Mouse (Mus musculus) bone marrow macrophage, adult 2 months (primary cell): ENCODE results near the gene Acsm1. TPM values are rescaled to one million over a fixed set of nuclear protein-coding genes. Genes with fewer than 3 reads are reported as not detected.

Experiments used
- H3K27ac ChIP-seq: 2 replicates; pipeline ENCODE4 v1.5.1; 2012; ENCODE audit warnings: low read depth, low read length; ENCODE audit not compliant: insufficient read depth
- H3K4me1 ChIP-seq: 2 replicates; pipeline ENCODE4 v1.6.1; 2012; ENCODE audit warnings: low read length; ENCODE audit not compliant: control insufficient read depth, insufficient read depth
- H3K4me3 ChIP-seq: 2 replicates; pipeline ENCODE4 v1.5.1; 2012; ENCODE audit warnings: mild to moderate bottlenecking, low read length, moderate library complexity; ENCODE audit not compliant: insufficient read depth
- CTCF ChIP-seq: IDR thresholded peaks from 2 replicates; pipeline ENCODE4 v1.5.1; 2012; ENCODE audit warnings: low read depth, mild to moderate bottlenecking, low read length, moderate library complexity
- POLR2A ChIP-seq: IDR thresholded peaks from 2 replicates; pipeline ENCODE4 v1.6.1; 2012; ENCODE audit warnings: mild to moderate bottlenecking, low read depth, low read length, borderline replicate concordance
- polyA plus RNA-seq: library from polyadenylated mRNA; stranded (reverse); fragments of >200 nt; gene quantifications from 2 replicates; pipeline ENCODE4 v1.2.4, GENCODE M21; 2012; ENCODE audit not compliant: missing spikeins, insufficient read depth, insufficient read length

Acsm1 gene
- polyA plus RNA-seq, 1 experiment = not detected

DNA sequence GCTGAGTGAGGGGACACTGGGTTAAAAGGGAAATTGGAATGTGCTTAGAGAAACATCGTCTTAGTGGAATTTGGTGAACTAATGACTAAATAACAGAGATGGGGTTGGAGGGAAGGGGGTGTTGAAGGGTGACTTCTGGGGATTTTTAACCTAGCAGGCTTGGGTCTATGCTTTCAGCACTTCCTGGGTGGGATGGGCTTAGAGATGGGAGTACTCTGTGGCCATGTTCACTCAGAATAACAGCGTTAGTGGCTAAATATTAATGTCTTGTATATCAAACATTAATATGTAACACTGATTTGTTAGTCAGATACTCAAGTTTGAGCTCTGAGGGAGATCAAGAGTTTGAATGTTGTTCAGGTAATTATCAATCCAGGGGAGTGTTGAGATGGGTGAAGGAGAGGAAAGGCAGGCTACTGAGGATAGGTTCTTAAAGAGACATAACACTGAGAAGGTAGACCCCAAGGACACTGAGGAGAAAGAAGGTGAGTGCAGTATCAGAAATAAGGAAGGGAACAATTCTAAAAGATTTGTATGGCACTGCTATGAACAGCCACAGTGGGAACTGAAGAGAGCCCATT, 1.8 kb upstream of the Acsm1 start:
- TF ChIP-seq CTCF (no peak), POLR2A (no peak)
- Histone ChIP-seq H3K27ac (no peak overlapping the region), H3K4me3 (no peak overlapping the region), H3K4me1 (no peaks in the 10 kb centered on the region)

DNA sequence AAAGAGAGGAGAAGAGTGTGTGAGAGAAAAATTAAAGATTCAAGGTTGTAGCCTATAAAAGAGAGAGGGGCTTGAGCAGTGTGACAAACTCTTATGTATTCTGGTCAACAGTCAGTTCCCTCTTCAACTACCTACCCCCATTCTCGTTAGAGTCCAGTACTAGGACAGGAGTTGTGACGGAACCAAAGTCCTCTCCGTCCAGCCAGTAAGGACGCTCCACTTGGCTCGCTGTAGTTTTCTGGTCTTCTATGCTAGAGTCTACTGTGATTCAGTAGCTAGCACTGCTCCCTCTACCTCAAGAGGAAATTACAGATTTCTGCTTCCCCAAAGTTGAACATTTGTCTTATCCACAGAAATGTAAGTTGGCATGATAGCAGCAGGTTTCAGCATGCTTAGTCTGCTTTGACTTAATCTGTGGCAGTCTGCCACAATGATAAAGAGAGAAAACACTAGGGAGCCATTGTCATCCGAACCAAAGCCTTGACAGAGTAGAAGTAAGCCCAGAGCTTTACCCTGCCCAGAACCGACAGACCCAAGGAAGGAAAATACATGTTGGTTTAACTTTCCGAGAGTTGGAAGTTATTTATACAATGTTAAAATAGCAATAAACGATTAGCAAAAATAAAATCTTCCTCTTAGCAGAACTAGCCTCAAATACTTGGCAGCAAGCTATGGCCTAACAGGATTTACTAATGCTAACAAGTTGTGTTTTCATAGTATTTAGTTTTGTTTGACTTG, 731 bp upstream of the Acsm1 start:
- Histone ChIP-seq H3K4me3 (no peak overlapping the region), H3K4me1 (no peaks in the 10 kb centered on the region), H3K27ac (no peak overlapping the region)
- TF ChIP-seq POLR2A (no peak), CTCF (no peak)

DNA sequence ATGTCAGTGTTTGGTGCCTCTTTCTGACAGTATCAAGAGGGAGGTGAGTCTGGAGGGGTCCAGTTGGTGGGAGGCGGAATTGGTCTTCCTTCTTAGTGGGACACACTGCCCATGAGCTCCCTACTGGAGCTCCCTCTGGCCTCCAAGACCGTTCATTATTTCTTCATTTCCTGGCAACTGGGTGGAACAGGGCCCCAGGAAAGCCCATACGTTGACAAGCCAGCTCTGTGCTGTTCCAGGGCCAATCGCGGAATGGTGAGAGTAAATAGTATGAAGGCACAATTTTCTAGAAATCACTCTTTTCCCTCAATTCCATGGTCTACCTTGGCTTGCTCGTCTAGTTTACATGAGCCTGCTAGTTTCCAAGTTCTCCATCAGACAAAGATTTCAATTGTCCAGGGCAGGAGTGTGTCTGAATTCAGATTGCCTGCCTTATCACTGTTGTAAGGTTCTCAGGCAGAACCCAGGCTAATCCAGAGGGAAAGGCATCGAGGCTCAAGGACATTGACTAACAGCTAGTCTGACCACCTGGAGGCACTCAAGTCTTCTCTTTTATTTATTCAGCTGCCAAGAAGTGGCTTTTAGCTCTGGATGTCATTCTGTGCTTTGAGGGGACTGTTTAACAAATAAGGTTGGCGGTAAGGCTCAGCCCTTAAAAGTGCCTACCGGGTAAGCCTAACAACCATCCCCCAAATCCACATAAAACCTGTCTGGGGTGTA, 1.1 kb downstream of the Acsm1 start:
- Histone ChIP-seq H3K4me3 (no peak overlapping the region), H3K4me1 (no peaks in the 10 kb centered on the region), H3K27ac (no peak overlapping the region)
- TF ChIP-seq CTCF (no peak), POLR2A (no peak)

DNA sequence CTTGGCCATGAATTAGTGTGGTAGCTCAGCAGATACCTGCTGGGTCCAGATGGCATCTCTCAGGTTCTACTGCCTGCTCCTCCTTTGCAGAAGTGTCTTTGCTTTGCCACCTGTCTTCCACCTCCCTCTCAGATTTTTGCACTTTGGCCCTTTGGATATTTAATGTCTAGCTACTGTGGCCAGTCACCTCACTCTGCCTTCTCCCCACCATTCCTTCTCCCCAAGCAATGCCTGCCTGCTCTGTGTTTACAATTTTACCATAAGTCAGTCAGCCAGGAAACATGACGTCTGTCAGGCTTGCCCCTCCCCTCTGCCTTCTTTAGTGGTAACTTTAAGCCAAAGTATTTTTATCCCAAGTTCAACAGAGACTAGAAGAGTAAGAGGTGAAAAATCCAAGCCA, 9.7 kb downstream of the Acsm1 start:
- no peak overlapping the region for H3K27ac ChIP-seq
- no peak overlapping the region for H3K4me3 ChIP-seq
- TF ChIP-seq CTCF = no peak
- TF ChIP-seq POLR2A = no peak
- H3K4me1 ChIP-seq = no peaks in the 10 kb centered on the region

DNA sequence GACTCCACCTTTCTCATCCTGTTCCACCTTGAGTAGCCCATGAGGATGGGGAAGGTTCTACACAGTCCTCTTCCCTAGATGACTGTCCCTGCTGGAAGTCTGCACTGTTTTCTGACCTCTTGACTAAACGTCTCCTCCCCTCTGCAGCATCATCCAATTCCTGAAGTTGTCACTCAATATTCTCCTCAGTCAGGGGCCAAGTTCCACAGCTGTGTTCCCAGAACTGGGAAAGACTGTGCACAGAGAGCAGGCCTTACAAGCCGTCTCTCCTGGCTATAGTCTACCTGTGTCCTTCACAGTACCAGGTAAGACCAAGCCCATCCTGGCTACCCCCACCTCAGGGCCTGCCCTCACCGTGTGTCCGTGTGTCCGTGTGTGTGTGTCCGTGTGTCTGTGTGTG, 10.8 kb downstream of the Acsm1 start:
- no peaks in the 10 kb centered on the region for H3K4me1 ChIP-seq

DNA sequence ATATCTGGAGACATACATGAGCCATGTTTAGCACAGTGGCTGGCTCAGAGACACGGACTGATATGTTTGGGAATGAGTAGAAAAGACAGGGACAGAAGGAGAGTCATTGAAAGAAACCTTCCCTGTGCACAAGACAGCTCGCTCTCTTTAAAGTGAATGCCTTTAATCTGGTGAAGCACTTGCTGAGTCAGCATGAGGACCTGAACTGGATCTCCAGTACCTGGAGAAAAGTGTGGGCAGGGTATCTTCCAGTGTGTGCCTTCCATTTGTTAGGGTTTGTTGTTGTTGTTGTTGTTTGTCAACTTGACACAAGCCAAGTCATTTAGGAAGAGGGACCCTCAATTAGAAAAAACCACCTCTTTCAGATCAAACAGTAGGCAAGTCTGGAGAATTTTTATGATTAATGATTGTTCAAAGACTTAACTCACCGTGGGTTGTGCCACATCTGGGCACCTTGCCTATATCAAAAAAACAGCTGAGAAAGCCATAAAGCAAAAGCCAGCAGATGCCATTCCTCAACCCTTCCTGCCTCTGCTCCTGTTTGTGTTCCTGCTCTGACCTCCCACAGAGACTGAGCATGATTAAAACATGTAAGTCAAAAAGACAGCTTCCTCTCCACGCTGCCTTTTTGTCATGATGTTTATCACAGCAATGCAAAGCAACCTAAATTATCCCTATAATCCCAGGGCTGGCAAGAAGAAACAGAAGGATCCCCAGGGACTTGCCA, 11.5 kb downstream of the Acsm1 start:
- Histone ChIP-seq H3K27ac (no peak overlapping the region), H3K4me1 (no peaks in the 10 kb centered on the region), H3K4me3 (no peak overlapping the region)
- TF ChIP-seq POLR2A (no peak), CTCF (no peak)

More for the DNA sequence above, 10.8 kb downstream of the Acsm1 start:
- TF ChIP-seq CTCF (no peak), POLR2A (no peak)
- Histone ChIP-seq H3K27ac (no peak overlapping the region), H3K4me3 (no peak overlapping the region)

DNA sequence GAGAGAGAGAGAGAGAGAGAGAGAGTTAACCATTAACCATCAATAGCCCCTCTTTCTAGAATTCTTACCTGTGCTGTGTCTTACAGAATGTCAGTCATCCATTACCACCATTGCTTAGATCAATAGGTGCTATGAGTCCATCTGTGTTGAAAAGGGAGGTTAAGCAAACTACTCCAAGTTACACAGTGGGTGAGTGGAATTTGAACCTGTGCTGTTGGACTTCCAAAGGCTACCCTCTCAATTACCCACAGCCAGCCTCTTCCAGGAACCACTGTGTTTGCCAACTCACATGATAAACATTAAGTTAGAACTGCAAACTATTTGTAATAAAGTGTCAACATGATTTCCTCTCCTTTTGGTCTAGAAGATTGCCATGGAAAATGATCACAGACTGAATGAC, 13.3 kb downstream of the Acsm1 start:
- TF ChIP-seq CTCF (no peak), POLR2A (no peak)
- Histone ChIP-seq H3K4me3 (no peak overlapping the region), H3K27ac (no peak overlapping the region), H3K4me1 (no peaks in the 10 kb centered on the region)

DNA sequence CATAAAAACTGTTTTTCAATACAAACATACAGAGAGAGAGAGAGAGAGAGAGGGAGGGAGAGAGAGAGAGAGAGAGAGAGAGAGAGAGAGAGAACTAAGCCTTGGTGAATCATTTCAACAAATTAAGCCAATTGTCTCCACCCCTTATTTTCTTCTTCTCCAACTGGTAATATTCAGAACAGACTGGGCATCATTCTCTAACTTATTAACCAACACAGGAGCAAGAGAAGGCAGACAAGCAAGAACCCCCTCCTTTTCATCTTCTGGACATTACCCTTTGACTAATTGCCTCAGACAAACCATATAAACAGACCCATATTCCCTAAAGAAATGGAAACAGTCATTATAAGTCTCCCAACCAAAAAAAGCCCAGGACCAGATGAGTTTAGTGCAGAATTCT, 31.9 kb downstream of the Acsm1 start:
- no peak for TF ChIP-seq POLR2A
- TF ChIP-seq CTCF = no peak
- Histone ChIP-seq H3K4me1 (no peaks in the 10 kb centered on the region), H3K27ac (no peak overlapping the region), H3K4me3 (no peak overlapping the region)

DNA sequence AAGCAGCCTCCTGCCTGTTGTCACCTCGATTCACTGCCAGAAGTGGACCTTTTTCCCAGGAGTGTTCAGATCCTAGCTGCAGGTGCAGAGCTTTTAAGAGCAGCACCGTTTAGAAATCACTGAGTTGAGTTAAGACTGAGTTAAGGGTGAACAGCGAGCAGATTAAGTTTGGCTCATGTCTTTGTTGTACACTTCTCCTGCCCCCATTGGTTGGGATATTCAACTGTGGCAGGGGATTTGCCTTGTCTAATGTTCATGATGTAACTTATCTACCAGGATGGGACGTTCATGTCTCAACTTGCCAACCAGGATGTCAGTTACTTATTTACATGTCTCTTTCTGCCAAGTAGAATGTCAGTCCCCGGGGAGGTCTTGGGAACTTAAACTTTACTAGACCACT, 35.5 kb downstream of the Acsm1 start:
- H3K4me1 ChIP-seq = no peaks in the 10 kb centered on the region
- TF ChIP-seq POLR2A (no peak), CTCF (no peak)
- no peak overlapping the region for H3K4me3 ChIP-seq
- no peak overlapping the region for H3K27ac ChIP-seq
